Mouse (Mus musculus) liver, embryonic 14.5 days (tissue): ENCODE results near the gene 4632433K11Rik.

ENCODE experiments used
- CTCF ChIP-seq: IDR thresholded peaks from 2 replicates; pipeline ENCODE4 v1.5.1; 2016; ENCODE audit warnings: antibody characterized with exemption, low read depth, control low read depth
- EP300 ChIP-seq: IDR thresholded peaks from 2 replicates; pipeline ENCODE4 v1.6.1; 2016; ENCODE audit warnings: antibody characterized with exemption, low read depth

GRCm38 (mm10) chr7:5038109-5038732, 4.3 kb downstream of the 4632433K11Rik start, which contains the start of gene Zfp784:
- TF ChIP-seq EP300, result no peak
- TF ChIP-seq CTCF, result no peak
